Mouse (Mus musculus) T-cell, adult 2 months (primary cell): ENCODE data around the gene Pfkfb3.

Experiments used
- DNase-seq: peaks from one replicate; pipeline ENCODE4 v3.0.0; 2022; ENCODE audit warnings: low spot score

Pfkfb3 gene

GRCm38 (mm10) chr2:11553471-11554400 lies at the start of gene Pfkfb3:
Pfkfb3 (minus strand) TSS chr2:11554077.
- peak; percentile 88 for DNase-seq

DNA sequence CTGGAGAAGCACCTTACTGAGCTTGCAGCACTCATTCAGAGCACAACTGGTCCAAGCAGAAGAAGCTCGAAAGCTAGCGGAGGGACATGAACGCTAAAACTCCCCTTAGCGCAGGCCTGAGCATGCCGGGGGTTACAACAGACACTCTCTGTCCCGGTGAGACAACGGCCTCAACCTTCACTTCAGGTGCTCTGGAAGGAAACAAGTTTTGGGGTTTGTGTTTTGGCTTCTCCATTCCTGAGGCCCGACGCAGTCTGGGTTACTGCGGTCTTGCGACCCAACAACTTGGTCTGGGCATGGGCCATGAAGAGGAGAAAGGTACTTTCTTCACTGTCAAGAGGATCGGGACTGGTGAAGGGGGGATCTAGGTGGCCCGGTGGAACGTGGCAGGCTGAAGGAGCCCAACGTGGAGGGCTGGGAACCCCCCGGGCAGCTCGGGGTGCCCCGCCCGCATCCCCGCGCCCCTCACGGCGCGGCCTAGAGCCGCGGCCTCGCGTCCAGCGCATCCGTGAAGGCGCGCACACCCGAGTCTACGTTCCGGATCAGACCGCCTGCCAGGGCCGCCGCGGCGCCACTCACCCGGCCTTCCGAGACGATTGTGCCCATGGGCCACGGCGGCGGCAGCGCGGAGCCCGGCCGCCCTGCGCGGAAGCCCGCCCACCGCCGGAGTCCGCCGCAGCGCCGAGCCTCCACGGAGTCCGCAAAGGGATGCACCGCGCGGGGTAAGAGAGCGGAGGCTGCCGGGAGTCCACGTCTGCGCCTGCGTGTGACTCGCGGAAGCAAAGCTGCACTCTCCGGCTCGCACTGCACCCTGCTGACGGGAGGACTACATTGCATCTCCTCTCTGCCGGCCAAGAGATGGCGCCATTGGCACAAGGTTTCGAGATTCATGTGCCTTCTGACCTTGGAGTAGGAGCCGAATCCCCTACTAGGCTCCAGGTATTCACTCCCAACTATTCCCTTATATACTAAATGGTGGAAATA lies 48.9 kb upstream of the Pfkfb3 start:
- DNase-seq = peak; percentile 95

DNA sequence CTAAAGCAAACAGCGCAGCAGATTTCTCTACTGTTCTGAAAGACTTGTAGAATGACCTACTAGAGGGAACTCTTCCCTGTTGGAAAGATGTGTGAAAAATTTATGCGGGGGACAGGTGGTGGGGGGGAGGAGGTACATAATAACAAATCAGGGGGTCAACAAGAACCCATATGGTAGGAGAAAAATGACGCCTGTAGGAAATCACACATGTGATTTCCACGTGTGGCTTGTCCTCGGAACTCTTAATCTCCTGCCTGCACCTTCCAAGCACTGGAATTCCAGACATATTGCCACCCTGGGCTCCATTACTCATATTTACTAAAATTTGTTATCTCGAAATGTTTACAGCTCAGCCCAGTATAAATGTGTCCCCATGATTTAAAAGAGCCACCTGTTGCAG lies 47.9 kb upstream of the Pfkfb3 start:
- no peak for DNase-seq

- no peak for DNase-seq
Observed at GRCm38 (mm10) chr2:11597906-11598305, 44.0 kb upstream of the Pfkfb3 start.

- DNase-seq = no peak
Observed at GRCm38 (mm10) chr2:11596690-11597089, 42.8 kb upstream of the Pfkfb3 start.

DNA sequence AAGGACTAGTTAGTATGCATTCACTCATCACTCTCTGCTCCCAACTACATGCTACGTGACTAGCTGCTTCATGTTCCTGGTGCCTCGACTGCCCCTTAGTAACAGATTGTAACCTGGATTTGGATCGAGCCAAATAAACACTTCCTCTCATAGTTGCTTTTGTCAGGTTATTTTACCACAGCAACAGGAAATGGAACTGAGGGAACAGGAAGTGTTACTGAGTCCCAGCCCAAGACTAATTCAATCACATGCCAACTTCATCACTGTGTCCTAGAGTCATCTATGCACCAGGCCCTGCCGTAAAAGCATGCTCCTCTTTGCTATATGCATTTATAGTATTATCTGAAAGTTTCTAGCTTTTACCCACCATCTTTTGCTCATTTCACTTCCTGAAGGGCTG lies 34.1 kb upstream of the Pfkfb3 start:
- DNase-seq = peak; percentile 9

- no peak for DNase-seq
Observed at GRCm38 (mm10) chr2:11579399-11579798, 25.5 kb upstream of the Pfkfb3 start.

- DNase-seq = no peak
Observed at GRCm38 (mm10) chr2:11578187-11578586, 24.3 kb upstream of the Pfkfb3 start.

- DNase-seq = no peak
Observed at GRCm38 (mm10) chr2:11573684-11574083, 19.8 kb upstream of the Pfkfb3 start.

- DNase-seq = no peak
Observed at GRCm38 (mm10) chr2:11571004-11571535, 17.2 kb upstream of the Pfkfb3 start.

DNA sequence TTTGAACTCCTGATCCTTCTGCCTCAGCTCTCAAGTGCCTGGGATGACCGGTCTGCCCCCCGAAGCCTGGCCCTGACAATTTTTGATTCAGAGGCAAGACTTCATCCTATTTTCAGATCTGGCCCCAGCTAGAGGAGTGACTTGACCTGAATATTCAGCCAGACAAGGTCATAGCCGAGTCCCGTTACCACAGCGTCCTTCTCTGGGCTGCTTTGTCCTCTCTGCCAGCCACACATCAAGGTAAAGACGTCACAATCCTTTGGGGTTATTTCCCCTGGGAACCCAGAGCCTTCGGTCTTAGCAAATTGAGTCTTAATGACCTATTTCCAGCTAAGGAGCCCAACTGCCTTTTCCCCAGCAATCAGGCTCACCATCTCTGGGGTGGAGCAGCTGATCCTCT lies 14.6 kb upstream of the Pfkfb3 start:
- no peak for DNase-seq

DNA sequence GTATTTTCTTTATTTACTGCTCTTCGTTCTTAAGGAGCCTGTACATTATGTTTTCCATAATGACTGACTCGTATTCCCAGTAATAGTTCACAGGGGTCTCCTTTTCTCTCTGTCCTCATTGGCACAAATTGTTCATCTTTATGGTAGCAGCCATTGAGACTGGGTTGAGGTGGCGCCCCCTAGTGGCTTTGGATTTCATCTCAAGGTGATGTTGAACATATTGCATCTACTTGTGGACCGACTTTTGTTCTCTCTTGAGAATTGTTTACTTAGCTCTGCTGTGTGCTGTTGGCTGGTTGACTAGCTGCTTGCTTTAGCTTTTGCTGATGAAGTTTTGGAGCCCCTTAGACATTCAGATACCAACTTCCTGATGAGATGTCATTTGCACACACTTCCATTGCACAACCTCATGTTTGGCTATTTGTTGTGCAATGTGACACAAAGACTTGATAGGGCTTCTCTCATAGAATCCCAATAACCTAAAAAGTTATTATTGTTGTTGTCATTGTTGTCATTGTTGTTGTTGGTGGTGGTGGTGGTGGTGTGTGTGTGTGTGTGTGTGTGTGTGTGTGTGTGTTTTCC lies 14.0 kb upstream of the Pfkfb3 start:
- peak; percentile 66 for DNase-seq

- no peak for DNase-seq
Observed at GRCm38 (mm10) chr2:11566898-11567297, 13.0 kb upstream of the Pfkfb3 start.

- DNase-seq = no peak
Observed at GRCm38 (mm10) chr2:11566241-11566640, 12.4 kb upstream of the Pfkfb3 start.

DNA sequence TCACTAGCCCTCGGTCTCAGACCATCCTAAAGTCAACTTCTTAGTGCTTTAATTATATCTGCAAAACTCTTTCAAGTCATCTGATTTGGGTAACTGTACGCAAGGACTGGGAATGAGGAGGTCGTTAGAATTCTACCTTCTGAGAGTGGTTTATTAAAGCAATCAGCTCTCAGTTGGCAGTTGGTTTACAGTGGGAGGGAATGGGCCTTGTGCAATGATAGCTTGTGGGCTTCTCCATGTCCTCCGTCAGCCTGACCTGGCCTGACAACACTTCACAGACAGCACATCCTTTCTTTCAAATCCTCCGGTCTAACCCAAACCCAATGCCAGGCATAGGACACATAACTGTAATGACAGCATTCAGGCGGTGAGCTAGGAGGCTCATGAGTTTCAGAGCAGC lies 10.9 kb upstream of the Pfkfb3 start:
- DNase-seq = no peak

DNA sequence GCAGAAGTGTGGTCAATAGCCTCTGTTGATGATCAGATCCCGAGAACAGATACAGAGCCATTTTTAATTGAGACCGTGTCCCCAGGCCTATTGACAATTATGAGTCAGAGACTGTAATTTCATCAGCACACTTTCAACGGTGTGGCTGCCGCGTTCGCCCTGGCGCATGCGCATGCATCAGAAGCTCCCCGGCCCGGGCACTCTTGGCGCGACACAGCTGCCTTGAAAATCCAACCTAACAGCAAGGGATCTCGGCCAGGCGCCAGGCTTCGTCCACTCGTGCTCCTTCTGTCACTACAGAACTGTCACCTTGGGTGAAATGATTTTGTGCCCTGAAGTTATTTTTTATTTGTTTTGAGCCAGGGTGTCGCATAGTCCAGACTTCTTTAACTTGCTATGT lies 9.4 kb upstream of the Pfkfb3 start:
- no peak for DNase-seq

- no peak for DNase-seq
Observed at GRCm38 (mm10) chr2:11558654-11559053, 4.8 kb upstream of the Pfkfb3 start.

GRCm38 (mm10) chr2:11557244-11557643 lies 3.4 kb upstream of the Pfkfb3 start:
- DNase-seq = no peak

DNA sequence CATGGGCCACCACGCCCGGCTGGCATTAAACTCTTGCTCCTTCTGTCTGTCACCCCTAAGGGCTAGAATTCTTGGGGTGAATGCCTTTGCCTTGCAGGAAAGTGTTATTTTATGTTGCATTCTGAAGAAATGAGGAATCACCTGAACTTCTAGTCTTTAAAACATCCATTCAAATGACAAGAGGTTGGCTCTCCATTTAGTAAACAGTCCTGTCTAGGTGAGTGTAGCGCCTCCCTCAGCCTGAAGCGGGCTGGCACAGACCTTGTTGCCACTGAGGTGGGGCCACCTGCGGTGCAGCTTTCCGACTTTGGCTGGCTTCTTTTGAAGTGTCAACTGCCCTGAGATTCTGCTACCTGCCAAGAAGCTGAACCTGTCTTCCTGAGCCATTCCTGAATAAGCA lies 1.4 kb upstream of the Pfkfb3 start:
- DNase-seq = no peak

GRCm38 (mm10) chr2:11552966-11553451 lies 868 bp downstream of the Pfkfb3 start:
- peak; percentile 64 for DNase-seq

DNA sequence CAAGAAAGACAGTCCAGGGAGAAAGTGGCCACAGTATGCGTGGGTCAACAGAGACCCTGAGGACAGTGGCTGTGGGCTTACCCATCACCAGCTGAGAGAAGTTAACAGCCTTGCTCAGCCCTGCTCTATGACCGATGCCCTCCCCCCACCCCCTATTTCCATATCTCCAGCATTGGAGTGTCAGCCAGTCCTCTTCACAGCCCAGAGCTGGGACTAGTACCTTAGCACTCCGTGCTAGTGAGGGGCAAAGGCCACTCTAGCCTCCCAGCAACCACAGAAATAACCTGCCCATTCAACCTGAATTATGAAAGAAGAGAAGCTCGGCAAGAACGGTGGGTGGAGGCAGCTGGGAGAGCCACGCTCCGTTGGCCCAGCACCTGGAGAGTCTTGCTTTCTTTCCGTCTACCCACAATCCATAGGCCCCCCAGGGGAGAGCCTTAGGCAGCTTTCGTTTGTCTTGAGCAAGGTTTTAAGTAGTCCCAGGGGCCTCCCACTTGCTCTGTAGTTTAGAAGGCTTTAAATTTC lies 1.5 kb downstream of the Pfkfb3 start:
- DNase-seq = peak; percentile 27

GRCm38 (mm10) chr2:11551726-11552125 lies 2.2 kb downstream of the Pfkfb3 start:
- DNase-seq = no peak
